Mouse (Mus musculus) T-cell, adult 66 days (primary cell): ENCODE results near the gene 1700017B05Rik. TPM values are rescaled to one million over a fixed set of nuclear protein-coding genes. Genes with fewer than 3 reads are reported as not detected.

ENCODE experiments used
- total RNA-seq, 2 experiments: library from RNA; stranded (reverse); gene quantifications; 3 replicates in 1 of 2; 4 replicates in 1 of 2; pipeline ENCODE4 v1.2.4; 2023

Gene 1700017B05Rik
- 10 to 100 TPM; 67.7 to 73.0 TPM for total RNA-seq

DNA sequence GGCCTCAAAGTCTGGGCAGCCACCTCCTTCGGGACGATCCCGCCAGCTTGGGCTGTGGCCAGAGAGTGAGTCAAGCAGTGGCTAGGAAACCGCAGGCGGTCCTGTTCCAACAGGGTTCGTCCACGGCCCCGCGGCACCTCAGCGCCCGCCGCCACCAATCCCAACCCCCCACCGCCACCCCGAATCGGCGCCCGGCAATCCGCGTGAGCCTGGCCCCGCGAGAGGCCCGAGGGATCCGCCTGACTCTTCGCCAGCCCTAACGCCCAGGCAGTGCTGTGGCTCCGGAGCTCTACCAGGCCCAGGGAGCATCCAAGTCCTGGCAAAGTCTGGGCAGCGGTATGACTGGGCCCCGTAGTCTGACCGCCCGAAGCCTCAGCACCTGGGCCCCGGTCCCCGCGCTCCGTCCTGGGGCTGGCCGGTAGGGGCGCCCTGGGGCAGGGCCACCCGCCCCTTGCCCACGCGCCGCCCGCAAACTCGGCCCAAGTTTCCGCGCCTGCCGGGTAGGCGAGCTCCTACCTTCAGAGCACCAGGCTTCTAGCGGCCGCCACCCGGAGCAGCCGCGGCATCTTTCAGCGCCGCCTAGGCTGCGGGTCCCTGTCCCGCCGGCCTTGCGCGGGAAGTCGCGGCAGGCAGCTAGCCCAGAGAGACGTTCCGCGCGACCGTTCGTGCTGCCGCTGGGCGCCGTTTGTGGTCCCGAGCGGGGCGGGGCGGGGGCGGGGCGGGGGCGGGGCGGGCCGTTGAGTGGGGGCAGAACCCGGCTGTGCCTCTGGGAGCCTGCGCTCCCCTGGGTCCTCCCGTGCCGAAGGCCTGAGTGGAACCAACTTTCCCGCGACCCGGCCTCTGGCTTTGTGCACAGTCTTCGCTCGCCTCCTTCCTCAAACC, at the start of gene 1700017B05Rik:
Gene 1700017B05Rik (minus strand): TSS at position 700 of the 882 bp plus-strand sequence.

DNA sequence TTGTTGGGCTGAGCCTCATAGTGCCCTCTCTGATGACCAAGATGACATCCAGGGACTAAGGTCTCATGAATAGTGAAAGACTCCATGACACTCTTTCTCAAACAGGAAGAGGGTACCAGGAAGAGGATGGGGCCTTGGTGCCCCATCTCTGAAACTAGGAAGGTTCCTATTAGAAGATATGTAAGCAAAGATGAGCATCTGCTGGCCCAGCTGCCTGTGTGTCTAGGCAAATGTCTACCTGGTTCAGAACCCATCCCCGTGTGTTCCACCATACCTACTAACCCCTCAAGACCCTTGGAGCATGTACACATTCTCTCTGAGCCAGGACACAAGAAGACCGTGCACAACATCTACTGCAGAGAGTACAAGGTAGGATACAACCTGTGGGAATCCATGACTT, 26.2 kb downstream of the 1700017B05Rik start, which contains the start of gene Trcg1:
Gene Trcg1 (plus strand): TSS at position 301 of the 400 bp plus-strand sequence.

Other genes starting within 250 kb of the 1700017B05Rik start
- gene Sin3a, start 190.6 kb downstream of the 1700017B05Rik start, total RNA-seq = 100 to 1,000 TPM in 1 of 2 experiments, 10 to 100 TPM in 1; 95.5 to 116 TPM
- 100 to 1,000 TPM; 181 to 185 TPM for gene Man2c1, start 131.9 kb downstream of the 1700017B05Rik start, total RNA-seq
- gene Neil1, start 114.3 kb downstream of the 1700017B05Rik start, total RNA-seq = 10 to 100 TPM; 26.2 to 29.5 TPM
- 10 to 100 TPM; 90.7 to 93.6 TPM for gene Commd4, start 104.3 kb downstream of the 1700017B05Rik start, total RNA-seq
- not detected for gene Trcg1, start 26.1 kb downstream of the 1700017B05Rik start, total RNA-seq
- gene Ppcdc, start 177.5 kb upstream of the 1700017B05Rik start, total RNA-seq = 10 to 100 TPM; 54.9 to 63.1 TPM
- gene Scamp5, start 205.4 kb upstream of the 1700017B05Rik start, total RNA-seq = under 1 TPM in 1 of 2 experiments, not detected in 1; 0.47 TPM
- not detected for gene Rpp25, start 241.4 kb upstream of the 1700017B05Rik start, total RNA-seq